Mouse (Mus musculus) C2C12 (cell line): ENCODE data around the gene Mipep. TPM values are rescaled to one million over a fixed set of nuclear protein-coding genes. Genes with fewer than 3 reads are reported as not detected.

ENCODE experiments used
- H3K27me3 ChIP-seq: one replicate; pipeline ENCODE4 v1.6.1; 2011; ENCODE audit not compliant: control insufficient read depth, insufficient read depth, insufficient read length
- H3K36me3 ChIP-seq: one replicate; pipeline ENCODE4 v1.6.1; 2011; ENCODE audit not compliant: control insufficient read depth, insufficient read depth
- H3K4me3 ChIP-seq: one replicate; pipeline ENCODE4 v1.5.1; 2011; ENCODE audit warnings: mild to moderate bottlenecking, control low read depth; ENCODE audit not compliant: poor library complexity, insufficient read depth, severe bottlenecking
- H3K79me2 ChIP-seq: one replicate; pipeline ENCODE4 v1.6.1; 2011; ENCODE audit not compliant: control insufficient read depth, insufficient read depth
- H3K79me3 ChIP-seq: one replicate; pipeline ENCODE4 v1.6.1; 2011; ENCODE audit warnings: low read depth, control low read depth
- H3ac ChIP-seq: one replicate; pipeline ENCODE3; 2011; ENCODE audit warnings: low read depth; ENCODE audit not compliant: control insufficient read depth, insufficient read length
- CEBPB ChIP-seq: IDR thresholded peaks from one replicate; pipeline ENCODE4 v1.6.1; 2011; ENCODE audit warnings: low read depth, mild to moderate bottlenecking, control low read depth, moderate library complexity
- CTCF ChIP-seq: IDR thresholded peaks from one replicate; pipeline ENCODE4 v1.5.1; 2011; ENCODE audit not compliant: control insufficient read depth, insufficient read depth, insufficient read length
- FOSL1 ChIP-seq: IDR thresholded peaks from one replicate; pipeline ENCODE4 v1.8.0; 2011; ENCODE audit warnings: mild to moderate bottlenecking, low read length; ENCODE audit not compliant: poor library complexity, insufficient read depth, severe bottlenecking
- MAX ChIP-seq: IDR thresholded peaks from one replicate; pipeline ENCODE4 v1.6.1; 2011; ENCODE audit warnings: mild to moderate bottlenecking, control low read depth
- MYOD1 ChIP-seq: IDR thresholded peaks from one replicate; pipeline ENCODE4 v1.6.1; 2011; ENCODE audit warnings: low read depth; ENCODE audit not compliant: control insufficient read depth, insufficient read length
- MYOG ChIP-seq: IDR thresholded peaks from one replicate; pipeline ENCODE4 v1.6.1; 2011; ENCODE audit not compliant: control insufficient read depth, insufficient read length; ENCODE audit errors: extremely low read depth
- USF1 ChIP-seq: IDR thresholded peaks from one replicate; pipeline ENCODE4 v1.6.1; 2011; ENCODE audit warnings: low read depth, mild to moderate bottlenecking, control low read depth, moderate library complexity
- polyA plus RNA-seq: library from polyadenylated mRNA; unstranded; fragments of >200 nt; fragmentation: generic; extraction: Trizol; gene quantifications from one replicate; pipeline ENCODE4 v1.2.1, GENCODE M21; 2012; ENCODE audit warnings: missing spikeins

The Mipep gene
- polyA plus RNA-seq, 1 experiment, result 9.8 TPM

GRCm38 (mm10) chr14:60799762-60800728, 15.7 kb downstream of the Mipep start:
- TF ChIP-seq MYOD1 (no peak), CEBPB (no peak), CTCF (no peak), MYOG (no peak), USF1 (no peak)
- H3K36me3 ChIP-seq, result no peaks in the 10 kb centered on the region

DNA sequence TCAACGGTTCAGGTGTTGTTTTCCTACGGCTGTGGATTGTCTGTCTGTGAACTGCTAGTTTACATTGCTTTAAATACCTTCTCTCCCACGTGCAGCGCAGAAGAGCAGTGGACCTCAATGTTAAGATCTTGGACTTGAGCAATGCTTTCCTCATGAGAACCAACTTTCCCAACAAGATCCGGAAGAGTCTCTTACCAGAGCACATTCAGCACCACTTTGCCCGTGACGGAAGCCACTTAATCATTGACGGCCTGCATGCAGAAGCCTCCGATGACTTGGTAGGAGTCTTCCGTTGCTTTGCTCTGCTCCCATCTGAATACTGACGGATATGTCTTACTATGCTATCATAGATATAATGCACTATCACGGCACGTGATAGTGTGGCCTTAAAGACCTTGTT, 17.7 kb downstream of the Mipep start:
- Histone ChIP-seq H3K79me3 (no peaks in the 10 kb centered on the region), H3K4me3 (no peak overlapping the region), H3ac (no peak overlapping the region), H3K36me3 (no peaks in the 10 kb centered on the region), H3K79me2 (no peaks in the 10 kb centered on the region), H3K27me3 (no peaks in the 10 kb centered on the region)
- TF ChIP-seq CTCF (no peak), FOSL1 (no peak), USF1 (no peak), MYOD1 (no peak), CEBPB (no peak), MAX (no peak), MYOG (no peak)

More at GRCm38 (mm10) chr14:60799762-60800728, 15.7 kb downstream of the Mipep start:
- Histone ChIP-seq H3K27me3 (no peaks in the 10 kb centered on the region), H3K79me3 (no peaks in the 10 kb centered on the region), H3K79me2 (no peaks in the 10 kb centered on the region), H3K4me3 (no peak overlapping the region), H3ac (no peak overlapping the region)

- TF ChIP-seq MAX, result no peak
- no peak for TF ChIP-seq FOSL1
- no peak for TF ChIP-seq MYOG
- no peak for TF ChIP-seq MYOD1
- no peak for TF ChIP-seq USF1
- TF ChIP-seq CEBPB, result no peak
- TF ChIP-seq CTCF, result no peak
- Histone ChIP-seq H3K36me3 (no peaks in the 10 kb centered on the region), H3ac (no peak overlapping the region), H3K79me3 (no peaks in the 10 kb centered on the region), H3K4me3 (no peak overlapping the region), H3K79me2 (no peaks in the 10 kb centered on the region), H3K27me3 (no peaks in the 10 kb centered on the region)
Measured at GRCm38 (mm10) chr14:60804978-60805377, 20.6 kb downstream of the Mipep start.

GRCm38 (mm10) chr14:60805871-60806270, 21.5 kb downstream of the Mipep start:
- no peaks in the 10 kb centered on the region for H3K27me3 ChIP-seq

GRCm38 (mm10) chr14:60806891-60807344, 22.5 kb downstream of the Mipep start:
- H3K79me3 ChIP-seq, result no peaks in the 10 kb centered on the region
- H3ac ChIP-seq, result no peak overlapping the region
- TF ChIP-seq FOSL1 (no peak), MAX (no peak), MYOG (no peak), CTCF (no peak), MYOD1 (no peak), CEBPB (no peak), USF1 (no peak)
- peaks cover 1% of the 10 kb centered on the region for H3K36me3 ChIP-seq
- no peak overlapping the region for H3K4me3 ChIP-seq
- H3K79me2 ChIP-seq, result no peaks in the 10 kb centered on the region
- H3K27me3 ChIP-seq, result no peaks in the 10 kb centered on the region

More at GRCm38 (mm10) chr14:60805871-60806270, 21.5 kb downstream of the Mipep start:
- Histone ChIP-seq H3K79me2 (no peaks in the 10 kb centered on the region), H3K4me3 (no peak overlapping the region), H3ac (no peak overlapping the region), H3K36me3 (no peaks in the 10 kb centered on the region), H3K79me3 (no peaks in the 10 kb centered on the region)
- no peak for TF ChIP-seq USF1
- no peak for TF ChIP-seq CTCF
- no peak for TF ChIP-seq FOSL1
- no peak for TF ChIP-seq CEBPB
- no peak for TF ChIP-seq MAX
- no peak for TF ChIP-seq MYOG
- no peak for TF ChIP-seq MYOD1

GRCm38 (mm10) chr14:60809881-60810280, 25.5 kb downstream of the Mipep start:
- Histone ChIP-seq H3K36me3 (peaks cover 4% of the 10 kb centered on the region), H3ac (no peak overlapping the region), H3K79me2 (no peaks in the 10 kb centered on the region), H3K79me3 (no peaks in the 10 kb centered on the region), H3K4me3 (no peak overlapping the region), H3K27me3 (no peaks in the 10 kb centered on the region)
- no peak for TF ChIP-seq FOSL1
- TF ChIP-seq MYOG, result no peak
- TF ChIP-seq MAX, result no peak
- TF ChIP-seq MYOD1, result no peak
- no peak for TF ChIP-seq CEBPB
- no peak for TF ChIP-seq CTCF
- no peak for TF ChIP-seq USF1
